Mouse (Mus musculus) cerebellum, adult 11-12 months (tissue): ENCODE data around the gene Bcl6.

ENCODE experiments used
- DNase-seq: peaks from one replicate; pipeline ENCODE4 v3.0.0; 2022

Bcl6 gene

GRCm38 (mm10) chr16:23990161-23990970 lies 1.7 kb upstream of the Bcl6 start:
- no peak for DNase-seq

- DNase-seq, result peak; percentile 74
These were observed 833 bp upstream of the Bcl6 start for GRCm38 (mm10) chr16:23989209-23990160.

- DNase-seq, result no peak
These were observed 541 bp downstream of the Bcl6 start for GRCm38 (mm10) chr16:23988157-23988465.

- peak; percentile 75 for DNase-seq
These were observed 1.1 kb downstream of the Bcl6 start for GRCm38 (mm10) chr16:23987341-23988156.

GRCm38 (mm10) chr16:23986871-23987270 lies 1.8 kb downstream of the Bcl6 start:
- peak; percentile 70 for DNase-seq

GRCm38 (mm10) chr16:23986176-23986575 lies 2.5 kb downstream of the Bcl6 start:
- peak; percentile 51 for DNase-seq

GRCm38 (mm10) chr16:23985467-23985861 lies 3.2 kb downstream of the Bcl6 start:
- peak; percentile 31 for DNase-seq

GRCm38 (mm10) chr16:23984760-23985466 lies 3.7 kb downstream of the Bcl6 start:
- peak; percentile 72 for DNase-seq

- DNase-seq, result peak; percentile 87
These were observed 4.5 kb downstream of the Bcl6 start for GRCm38 (mm10) chr16:23984183-23984582.

- peak; percentile 86 for DNase-seq
These were observed 5.6 kb downstream of the Bcl6 start for GRCm38 (mm10) chr16:23982891-23983588.

GRCm38 (mm10) chr16:23981925-23982851 lies 6.5 kb downstream of the Bcl6 start:
- peak; percentile 86 for DNase-seq

GRCm38 (mm10) chr16:23980991-23981720 lies 7.5 kb downstream of the Bcl6 start:
- DNase-seq, result peak; percentile 58

- DNase-seq, result peak; percentile 32
These were observed 8.3 kb downstream of the Bcl6 start for GRCm38 (mm10) chr16:23980201-23980870.

GRCm38 (mm10) chr16:23979446-23979845 lies 9.2 kb downstream of the Bcl6 start:
- DNase-seq, result no peak

- no peak for DNase-seq
These were observed 10.2 kb downstream of the Bcl6 start for GRCm38 (mm10) chr16:23978495-23978894.

GRCm38 (mm10) chr16:23977732-23978131 lies 10.9 kb downstream of the Bcl6 start:
- no peak for DNase-seq

GRCm38 (mm10) chr16:23976196-23976595 lies 12.5 kb downstream of the Bcl6 start:
- DNase-seq, result no peak

- no peak for DNase-seq
These were observed 14.9 kb downstream of the Bcl6 start for GRCm38 (mm10) chr16:23973635-23974367.
